Mouse (Mus musculus) embryo, embryonic 11 days (tissue): Measurements from ENCODE around the gene Dda1.
A peak's percentile ranks its signal among the peaks of the same experiment; 100 is the strongest.

Experiments used
- DNase-seq: peaks from one replicate; pipeline ENCODE4 v3.0.0-alpha.2; 2015

Gene Dda1

DNA sequence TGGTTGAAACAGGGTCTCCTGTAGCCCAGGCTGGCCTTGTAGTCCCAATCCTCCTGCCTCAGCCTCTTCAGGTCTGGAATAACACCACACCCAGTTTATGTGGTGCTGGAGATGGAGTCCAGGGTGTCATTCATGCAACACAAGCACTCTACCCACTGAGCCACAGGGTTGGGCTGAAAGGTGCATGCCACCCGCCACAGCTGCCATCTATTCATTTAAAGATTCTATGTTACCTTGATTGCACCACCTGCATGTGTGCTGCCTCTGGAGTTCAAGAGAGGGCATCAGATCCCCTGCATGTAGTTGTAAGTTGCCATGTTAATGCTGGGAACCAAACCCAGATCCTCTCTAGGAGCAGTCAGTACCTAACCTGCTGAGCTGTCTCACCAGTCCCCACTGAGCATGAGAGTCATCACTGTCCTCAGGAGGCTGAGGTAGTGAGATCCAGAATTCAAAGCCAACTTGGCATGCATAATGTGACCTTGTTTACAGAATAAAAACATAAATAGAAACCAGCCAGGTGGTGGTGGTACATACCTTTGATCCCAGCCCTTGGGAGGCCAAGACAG, 28.2 kb downstream of the Dda1 start:
- no peak for DNase-seq

DNA sequence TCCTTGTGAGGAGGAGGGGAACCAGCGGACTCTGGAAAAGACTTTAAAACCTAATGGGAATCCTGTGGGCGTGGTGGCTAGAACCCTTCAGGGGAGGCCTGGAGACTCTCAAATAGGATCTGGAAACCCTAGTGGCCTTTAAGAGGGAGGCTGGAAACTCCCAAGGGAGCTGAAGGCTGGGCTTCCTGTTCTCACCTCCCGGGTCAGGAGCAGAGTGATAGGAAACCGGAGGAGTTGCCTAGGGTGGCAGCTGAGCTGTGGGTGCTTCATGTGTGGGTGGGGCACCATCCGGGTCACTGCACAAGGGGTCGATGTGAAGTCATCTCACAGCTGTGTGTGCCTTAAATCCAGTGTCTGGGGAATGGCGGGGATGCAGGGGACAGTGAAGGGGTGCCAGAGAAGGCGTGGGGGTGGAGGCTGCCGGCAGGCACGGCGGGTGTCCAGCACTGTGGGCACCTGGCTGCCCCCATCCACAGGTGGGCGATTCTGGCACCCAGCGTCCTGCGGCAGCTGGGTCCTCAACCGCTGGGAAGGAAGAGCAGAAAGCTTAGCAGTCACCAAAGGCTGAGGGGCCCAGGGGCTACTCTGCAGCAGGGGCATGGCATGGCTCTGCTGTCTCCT, 29.0 kb downstream of the Dda1 start:
- DNase-seq: peak; percentile 44

DNA sequence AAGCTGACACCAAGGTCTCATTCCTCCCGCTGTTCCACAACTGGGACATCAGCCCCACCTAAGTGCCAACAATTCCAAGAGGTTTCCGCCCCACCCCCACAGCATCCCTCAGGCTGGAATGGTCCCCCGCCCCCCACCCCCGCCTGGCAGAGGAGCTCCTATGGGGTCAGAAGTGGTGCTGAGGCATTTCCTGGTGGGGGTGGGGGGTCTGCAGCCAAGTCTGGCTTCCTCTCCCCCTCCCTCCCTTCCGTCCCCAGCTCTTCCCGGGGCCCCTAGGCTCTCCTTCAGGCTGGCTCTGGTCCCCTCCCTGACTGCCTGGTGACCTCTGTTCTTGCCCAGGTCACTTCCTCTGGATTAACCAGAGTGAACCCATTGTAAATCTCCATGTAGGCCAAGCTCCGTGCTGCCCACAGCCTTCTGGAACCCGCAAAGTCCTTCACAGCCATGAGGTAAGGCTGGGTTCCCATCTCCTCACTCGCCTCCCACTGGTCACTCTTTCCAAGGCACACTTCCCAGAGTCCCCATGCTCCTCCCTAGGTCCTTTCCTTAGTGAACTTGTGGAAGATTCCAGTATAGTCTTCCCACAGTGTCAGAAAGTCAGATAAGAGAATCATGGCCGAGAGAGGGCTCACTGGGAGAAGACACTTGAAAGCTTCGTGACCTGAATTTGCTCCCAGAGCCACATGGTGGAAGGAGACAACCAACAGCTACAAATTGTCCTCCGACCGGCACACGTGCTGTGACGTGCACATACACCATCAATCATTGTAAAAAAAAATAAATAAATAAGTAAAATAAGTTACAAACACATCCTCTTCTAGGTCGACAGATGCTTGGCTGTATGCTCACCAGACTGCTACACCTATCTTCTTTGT, 30.1 kb downstream of the Dda1 start:
- DNase-seq: peak; percentile 67

DNA sequence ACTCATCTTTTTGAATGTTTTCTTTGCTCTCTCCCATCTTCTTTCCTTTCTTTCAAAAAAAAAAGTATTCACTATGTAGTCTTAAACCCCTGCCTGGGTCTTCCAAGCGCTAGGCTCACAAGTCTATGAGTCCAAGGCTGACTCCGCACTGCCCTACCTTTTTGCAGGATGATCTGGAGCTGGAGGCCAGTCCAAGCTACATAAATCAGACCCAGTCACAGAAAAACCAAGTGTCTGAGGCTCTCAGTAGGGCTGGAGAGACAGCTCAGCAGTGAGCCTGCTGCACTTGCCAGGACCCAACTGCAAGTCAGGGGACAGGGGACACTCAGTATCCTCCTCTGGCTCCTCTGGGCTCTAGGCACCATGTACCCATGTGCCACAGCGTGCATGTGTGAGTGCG, 35.4 kb downstream of the Dda1 start:
- no peak for DNase-seq

DNA sequence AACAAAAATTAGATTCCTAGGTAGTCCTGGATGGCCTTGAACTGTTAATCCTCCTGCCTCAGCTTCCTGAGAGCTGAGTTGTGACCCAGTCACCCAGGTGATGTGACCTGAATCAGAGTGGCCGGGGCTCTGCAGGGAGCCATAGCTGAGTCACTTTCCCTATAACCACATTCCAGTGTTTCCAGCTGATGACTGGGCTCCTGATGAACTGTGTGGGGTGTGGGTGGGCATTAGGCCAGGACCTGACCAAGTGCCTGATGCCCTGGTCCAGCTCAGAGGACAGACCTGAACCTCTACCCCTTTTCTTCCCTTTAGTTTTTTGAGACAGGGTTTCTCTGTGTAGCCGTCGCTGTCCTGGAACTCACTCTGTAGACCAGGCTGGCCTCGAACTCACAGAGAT, 36.3 kb downstream of the Dda1 start:
- DNase-seq: no peak

DNA sequence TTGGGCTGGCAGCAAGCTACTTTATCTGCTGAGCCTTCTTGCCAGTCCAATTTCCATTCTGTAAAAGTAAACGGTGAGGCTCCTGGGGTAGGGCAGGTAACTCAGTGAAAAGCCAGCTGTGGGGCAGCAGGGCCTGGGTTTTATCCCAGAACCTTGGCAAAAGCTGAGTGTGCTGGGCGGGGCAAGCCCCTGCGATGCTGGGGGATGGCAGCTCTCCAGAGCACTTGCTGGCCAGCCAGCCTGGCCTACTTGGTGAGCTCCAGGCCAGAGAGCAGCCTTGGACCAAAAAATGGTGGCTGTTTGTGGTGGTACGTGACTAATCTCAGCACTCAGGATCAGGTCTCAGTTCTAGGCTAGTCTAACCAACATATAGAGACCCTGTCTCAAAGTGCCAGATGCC, 37.0 kb downstream of the Dda1 start:
- no peak for DNase-seq

- DNase-seq: peak; percentile 97
Measured at GRCm38 (mm10) chr8:71507589-71508104, 38.6 kb downstream of the Dda1 start.

GRCm38 (mm10) chr8:71509316-71509715, 40.3 kb downstream of the Dda1 start:
- DNase-seq: no peak

DNA sequence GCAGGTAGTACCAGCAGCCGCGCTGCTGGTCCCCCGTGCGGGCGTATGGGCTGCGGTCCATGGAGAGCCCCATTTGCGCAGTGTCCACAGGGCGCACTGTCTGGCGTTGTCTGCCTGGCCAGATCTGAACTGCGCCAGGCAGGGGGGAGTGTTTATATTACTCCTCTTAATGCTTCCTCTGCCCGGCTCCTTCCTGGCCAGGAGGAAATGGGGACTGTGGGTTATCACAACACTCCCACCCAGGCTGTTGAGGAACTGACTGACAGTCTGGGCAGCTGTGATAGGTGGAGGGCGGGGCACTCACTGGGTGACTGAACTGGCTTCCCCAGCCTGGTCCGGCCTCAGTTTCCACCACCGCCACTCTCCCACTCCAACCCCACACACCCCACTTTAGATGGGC, 42.6 kb downstream of the Dda1 start, which contains the start of gene Plvap:
Plvap (minus strand) TSS at position 109 of the 400 bp plus-strand sequence.
- DNase-seq: peak; percentile 34

GRCm38 (mm10) chr8:71513018-71513754, 44.2 kb downstream of the Dda1 start:
- no peak for DNase-seq

- DNase-seq: no peak
Measured at GRCm38 (mm10) chr8:71515043-71515442, 46.0 kb downstream of the Dda1 start.

DNA sequence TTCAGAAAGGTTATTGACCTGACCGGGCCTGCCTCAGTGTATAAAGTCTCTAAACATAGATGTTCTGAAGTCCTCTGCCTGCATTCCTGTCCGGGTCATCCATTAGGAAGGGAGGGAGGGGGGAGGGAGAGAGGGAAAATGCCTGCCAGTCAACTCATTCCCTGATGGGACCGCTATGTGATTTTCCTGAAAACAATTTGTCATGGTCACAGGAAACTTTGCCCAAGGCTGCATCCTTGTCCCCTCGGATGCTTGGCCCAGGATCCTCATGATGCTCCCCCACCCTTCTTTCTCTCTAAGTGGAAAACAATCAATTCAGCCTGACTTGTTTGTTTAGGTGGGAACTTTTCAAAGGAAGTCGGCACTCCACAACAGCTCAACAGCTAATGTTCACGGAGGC, 47.8 kb downstream of the Dda1 start:
- no peak for DNase-seq

DNA sequence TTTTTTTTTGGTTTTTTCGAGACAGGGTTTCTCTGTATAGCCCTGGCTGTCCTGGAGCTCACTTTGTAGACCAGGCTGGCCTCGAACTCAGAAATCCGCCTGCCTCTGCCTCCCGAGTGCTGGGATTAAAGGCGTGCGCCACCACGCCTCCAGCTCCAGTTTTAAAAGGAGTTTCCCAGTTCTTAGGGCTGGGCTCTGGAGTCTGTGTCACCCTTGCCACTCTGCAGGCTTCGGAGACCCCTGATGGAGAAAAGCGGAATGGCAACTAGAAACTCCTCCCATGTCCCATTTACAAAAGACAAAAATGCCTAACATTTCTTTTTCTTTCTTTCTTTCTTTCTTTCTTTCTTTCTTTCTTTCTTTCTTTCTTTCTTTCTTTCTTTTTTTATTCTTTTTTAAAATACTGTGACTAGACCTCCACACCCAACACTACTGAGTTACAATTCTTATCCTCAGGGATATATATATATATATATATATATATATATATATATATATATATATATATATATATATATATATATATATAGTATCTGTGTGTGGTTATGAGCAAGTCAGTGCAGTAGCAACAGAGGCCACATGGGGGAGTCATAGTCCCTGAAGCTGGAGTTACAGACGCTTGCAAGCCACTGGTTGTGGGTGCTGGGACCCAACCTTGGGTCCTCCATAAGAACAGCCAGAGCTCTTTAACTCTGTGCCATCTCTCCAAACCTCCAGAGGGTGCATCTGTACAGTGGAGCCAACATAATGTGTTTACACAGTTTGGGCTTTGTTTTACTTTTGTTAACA, 50.2 kb downstream of the Dda1 start:
- DNase-seq: peak; percentile 83

- DNase-seq: peak; percentile 95
Measured at GRCm38 (mm10) chr8:71521634-71522033, 52.6 kb downstream of the Dda1 start.

GRCm38 (mm10) chr8:71525226-71526050, 56.4 kb downstream of the Dda1 start, which contains the start of gene Ccdc194:
Ccdc194 (minus strand) TSS chr8:71525711.
- DNase-seq: no peak
